Comparison of ENCODE assay signal across 9 mouse cellular contexts in genomic region chr5:32132971-32133501, GRCm38 (mm10). TPM values are rescaled to one million over a fixed set of nuclear protein-coding genes. Genes with fewer than 3 reads are reported as not detected.
DNase-seq lines count a peak whose midpoint lies in the region; ATAC-seq and TF ChIP-seq lines count a peak whose summit lies in the region.
"Had no signal": no experiment of that assay in that cellular context is flagged by ENCODE, and none has a peak within 500 bp of the region (broad histone marks: within the 10 kb centered on the region; RNA-seq: fewer than 3 reads in every experiment).

No protein-coding gene starts in this region.

- TF ChIP-seq CTCF in kidney, adult 2 months (conservative IDR thresholded peaks at IDR 0.05; ENCODE audit: insufficient read depth, insufficient read length, low read depth, low read length), result no peak
- TF ChIP-seq CTCF in spleen, adult 2 months (IDR thresholded peaks at IDR 0.05; ENCODE audit: extremely low read depth, insufficient read depth, insufficient read length, insufficient replicate concordance), result no peak

- H3K27ac ChIP-seq in embryonic facial prominence, embryonic 10.5 days (replicated peaks), result peak overlapping the region; percentile 83
- H3K27ac ChIP-seq in kidney, adult 2 months (ENCODE audit: insufficient read depth, low read depth, low read length), result no peak overlapping the region; the same call in 1 of the 2 replicates
- peak overlapping the region; percentile 21; the same call in 1 of the 2 replicates for H3K27ac ChIP-seq in limb, embryonic 11.5 days (replicated peaks; ENCODE audit: low read depth, low read length)
- H3K27ac ChIP-seq in midbrain, embryonic 11.5 days (ENCODE audit: low read depth, low read length), result no peak overlapping the region
- no peak overlapping the region for H3K27ac ChIP-seq in spleen, adult 2 months (ENCODE audit: insufficient read depth, low read length)

- no peaks in the 10 kb centered on the region for H3K9me3 ChIP-seq in embryonic facial prominence, embryonic 10.5 days
- no peaks in the 10 kb centered on the region for H3K9me3 ChIP-seq in limb, embryonic 11.5 days (ENCODE audit: control insufficient read depth, low read length)
- no peaks in the 10 kb centered on the region for H3K9me3 ChIP-seq in midbrain, embryonic 11.5 days (ENCODE audit: control insufficient read depth, low read length)

- no peak for TF ChIP-seq POLR2A in kidney, adult 2 months (IDR thresholded peaks at IDR 0.05; ENCODE audit: low read depth, low read length)
- no peak for TF ChIP-seq POLR2A in spleen, adult 2 months (IDR thresholded peaks at IDR 0.05; ENCODE audit: low read depth, low read length)

- H3K36me3 ChIP-seq in embryonic facial prominence, embryonic 10.5 days (replicated peaks), result no peaks in the 10 kb centered on the region
- no peaks in the 10 kb centered on the region for H3K36me3 ChIP-seq in kidney, adult 2 months (ENCODE audit: control insufficient read depth, insufficient read depth, low read length)
- no peaks in the 10 kb centered on the region for H3K36me3 ChIP-seq in limb, embryonic 11.5 days (ENCODE audit: control insufficient read depth, insufficient read depth, low read length)
- H3K36me3 ChIP-seq in midbrain, embryonic 11.5 days (ENCODE audit: control insufficient read depth, insufficient read depth, low read length), result no peaks in the 10 kb centered on the region
- no peaks in the 10 kb centered on the region for H3K36me3 ChIP-seq in spleen, adult 2 months (ENCODE audit: control insufficient read depth, insufficient read depth, low read length)

- peak overlapping the region; percentile 70 for H3K9ac ChIP-seq in limb, embryonic 11.5 days (ENCODE audit: low read length)
- H3K9ac ChIP-seq in midbrain, embryonic 11.5 days (ENCODE audit: low read length), result peak overlapping the region; percentile 58

- peak overlapping the region; percentile 96 for H3K4me2 ChIP-seq in limb, embryonic 11.5 days (ENCODE audit: low read depth, severe bottlenecking)
- H3K4me2 ChIP-seq in midbrain, embryonic 11.5 days, result peak overlapping the region; percentile 89

- WGBS in embryonic facial prominence, embryonic 10.5 days, result 1% methylated on average over 48 of the region's 48 CpGs
- WGBS in kidney, adult 2 months, result under 1% methylated on average over 48 of the region's 48 CpGs
- under 1% methylated on average over 48 of the region's 48 CpGs for WGBS in limb, embryonic 11.5 days
- under 1% methylated on average over 47 of the region's 48 CpGs for WGBS in midbrain, embryonic 11.5 days
- 2% methylated on average over 48 of the region's 48 CpGs for WGBS in spleen, adult 2 months

- peaks cover 75% of the 10 kb centered on the region for H3K27me3 ChIP-seq in embryonic facial prominence, embryonic 10.5 days (replicated peaks; ENCODE audit: low read depth, poor library complexity, severe bottlenecking)
- no peaks in the 10 kb centered on the region for H3K27me3 ChIP-seq in kidney, adult 2 months (replicated peaks; ENCODE audit: control insufficient read depth, insufficient read depth, low read length)
- peaks cover 11% of the 10 kb centered on the region for H3K27me3 ChIP-seq in limb, embryonic 11.5 days (ENCODE audit: control insufficient read depth, insufficient read depth, low read length)
- peaks cover 61% of the 10 kb centered on the region for H3K27me3 ChIP-seq in midbrain, embryonic 11.5 days (ENCODE audit: control insufficient read depth, insufficient read depth, low read length)
- peaks cover 14% of the 10 kb centered on the region for H3K27me3 ChIP-seq in spleen, adult 2 months (ENCODE audit: control insufficient read depth, insufficient read depth, low read length)
- H3K27me3 ChIP-seq: Patski had no signal

- H3K4me3 ChIP-seq in embryonic facial prominence, embryonic 10.5 days, result peak overlapping the region; percentile 76
- H3K4me3 ChIP-seq in kidney, adult 2 months (ENCODE audit: insufficient read depth, low read depth, low read length), result peak overlapping the region; percentile 37
- H3K4me3 ChIP-seq in limb, embryonic 11.5 days (ENCODE audit: low read depth, low read length), result peak overlapping the region; percentile 50
- peak overlapping the region; percentile 44 for H3K4me3 ChIP-seq in midbrain, embryonic 11.5 days (ENCODE audit: low read depth, low read length)
- peak overlapping the region; percentile 58; the same call in 1 of the 2 replicates for H3K4me3 ChIP-seq in spleen, adult 2 months (ENCODE audit: extremely low read depth, insufficient read depth, insufficient read length)

- peak; percentile 24 to 38 for DNase-seq in thymus, adult 18-20 months
- no peak for DNase-seq in thymus, postnatal 0 days (ENCODE audit: low spot score)
- DNase-seq in embryonic facial prominence, embryonic 10.5 days (ENCODE audit: low spot score), result peak; percentile 83
- DNase-seq in heart, adult 18-20 months, result peak; percentile 74 to 81
- peak; percentile 48 for DNase-seq in kidney, adult 2 months
- DNase-seq in limb, embryonic 11.5 days (ENCODE audit: low spot score), result peak; percentile 79
- peak; percentile 93 for DNase-seq in midbrain, embryonic 11.5 days (ENCODE audit: low spot score, missing footprints)
- DNase-seq in spleen, adult 2 months (ENCODE audit: low read depth in 1 of 2, low spot score in 2 of 2), result peak in 1 of 2 experiments; percentile 14

- no peak; the same call in 1 of the 2 replicates for ATAC-seq in limb, embryonic 11.5 days (ENCODE audit: insufficient number of reproducible peaks, low FRiP score, low TSS enrichment, low read depth)
- peak; percentile 64 for ATAC-seq in midbrain, embryonic 11.5 days (ENCODE audit: low FRiP score)
- ATAC-seq: Patski had no signal

- H3K4me1 ChIP-seq in embryonic facial prominence, embryonic 10.5 days, result peaks cover 60% of the 10 kb centered on the region
- peaks cover 6% of the 10 kb centered on the region; the same call in 1 of the 2 replicates for H3K4me1 ChIP-seq in kidney, adult 2 months (ENCODE audit: control insufficient read depth, insufficient read depth, low read length)
- peaks cover 4% of the 10 kb centered on the region for H3K4me1 ChIP-seq in limb, embryonic 11.5 days (ENCODE audit: control insufficient read depth, insufficient read depth, low read length)
- H3K4me1 ChIP-seq in midbrain, embryonic 11.5 days (ENCODE audit: control insufficient read depth, insufficient read depth, low read length), result peaks cover 13% of the 10 kb centered on the region
- H3K4me1 ChIP-seq in spleen, adult 2 months (ENCODE audit: control insufficient read depth, insufficient read depth, insufficient read length), result peaks cover 9% of the 10 kb centered on the region

RNA-seq across cellular contexts. Expression of gene Fosl2, which starts 2.6 kb away (rescaled TPM):
- polyA plus RNA-seq in thymus, postnatal 0 days (2015; fragmentation: Nextera tagmentation; extraction: Ambion mirVana), result 0.78 and 0.95 TPM in 2 replicates
- 0.50 and 0.67 TPM in 2 replicates for polyA plus RNA-seq in embryonic facial prominence, embryonic 10.5 days (2016; fragmentation: Nextera tagmentation; extraction: Ambion mirVana)
- total RNA-seq in heart, adult 18-20 months (2021), result 10 to 100 TPM; 21.0 to 21.2 TPM
- 7.5 and 9.0 TPM in 2 replicates for polyA plus RNA-seq in kidney, adult 2 months (2012; rRNA removed)
- 0.55 and 0.67 TPM in 2 replicates for polyA plus RNA-seq in limb, embryonic 11.5 days (2014; fragmentation: Nextera tagmentation; extraction: Ambion mirVana)
- polyA plus RNA-seq in midbrain, embryonic 11.5 days (2014; fragmentation: Nextera tagmentation; extraction: Ambion mirVana), result 0.52 and 0.57 TPM in 2 replicates
- polyA plus RNA-seq in spleen, adult 2 months (2012; rRNA removed), result 5.0 and 5.1 TPM in 2 replicates

Comparison
In these comparisons a context has a peak if more than half of its experiments do, and no peak if none do; other contexts are left out.
1. H3K27ac ChIP-seq: peak in embryonic facial prominence, embryonic 10.5 days (single experiment) and limb, embryonic 11.5 days (single experiment); none in kidney, adult 2 months (single experiment), midbrain, embryonic 11.5 days (single experiment) and spleen, adult 2 months (single experiment).
2. Peak in every context shown above with its lines, with median percentiles within 50 percentile points of each other: H3K4me3 ChIP-seq.